Mouse (Mus musculus) macrophage (primary cell): Measurements from ENCODE around the gene Mfsd4a. TPM values are rescaled to one million over a fixed set of nuclear protein-coding genes. Genes with fewer than 3 reads are reported as not detected.

Experiments used
- H3K27ac ChIP-seq: fragments of 350-480 bp; formaldehyde crosslinking; 2 replicates; pipeline ENCODE4 v1.9.0; 2021
- H3K36me3 ChIP-seq: fragments of 350-480 bp; formaldehyde crosslinking; 2 replicates; pipeline ENCODE4 v1.9.0; 2021; ENCODE audit errors: inconsistent target
- H3K4me3 ChIP-seq: fragments of 350-480 bp; formaldehyde crosslinking; 2 replicates; pipeline ENCODE4 v1.9.0; 2021; ENCODE audit errors: inconsistent target
- H3K79me2 ChIP-seq: fragments of 350-480 bp; formaldehyde crosslinking; 2 replicates; pipeline ENCODE4 v1.9.0; 2021; ENCODE audit errors: inconsistent target
- WGBS: methylation state at CpG from one replicate; pipeline ENCODE4 v1.1.7; 2026; ENCODE audit warnings: inconsistent platforms; ENCODE audit not compliant: missing documents; 5-methylcytosine and 5-hydroxymethylcytosine counted together
- polyA plus RNA-seq: library from polyadenylated mRNA; stranded (reverse); fragments of 250-400 nt; gene quantifications from 3 replicates; pipeline ENCODE4 v1.2.4, GENCODE M21; 2018; ENCODE audit warnings: inconsistent platforms

Mfsd4a gene
- polyA plus RNA-seq, 1 experiment from 2014 or later, result 0.13 TPM

- no peak overlapping the region for H3K4me3 ChIP-seq
- WGBS, result 100% methylated on average over 1 of the region's 1 CpGs
- H3K79me2 ChIP-seq, result peaks cover 55% of the 10 kb centered on the region
- H3K27ac ChIP-seq, result no peak overlapping the region
- peaks cover 48% of the 10 kb centered on the region for H3K36me3 ChIP-seq
Measured at GRCm38 (mm10) chr1:132014800-132015199, 53.1 kb downstream of the Mfsd4a start.

- no peak overlapping the region for H3K27ac ChIP-seq
- H3K79me2 ChIP-seq, result peaks cover 73% of the 10 kb centered on the region
- H3K4me3 ChIP-seq, result no peak overlapping the region
- WGBS, result 94% methylated on average over 8 of the region's 8 CpGs
- peaks cover 29% of the 10 kb centered on the region for H3K36me3 ChIP-seq
Measured at GRCm38 (mm10) chr1:132012861-132013260, 55.0 kb downstream of the Mfsd4a start.

GRCm38 (mm10) chr1:132011785-132012184 is 56.1 kb downstream of the Mfsd4a start:
- Histone ChIP-seq H3K36me3 (peaks cover 18% of the 10 kb centered on the region; the same call in 1 of the 2 replicates), H3K4me3 (no peak overlapping the region), H3K79me2 (peaks cover 73% of the 10 kb centered on the region), H3K27ac (no peak overlapping the region)
- WGBS, result 3% methylated on average over 2 of the region's 2 CpGs

- Histone ChIP-seq H3K27ac (peak overlapping the region; percentile 55), H3K79me2 (peaks cover 70% of the 10 kb centered on the region), H3K36me3 (peaks cover 12% of the 10 kb centered on the region; the same call in 1 of the 2 replicates), H3K4me3 (peak overlapping the region; percentile 19; the same call in 1 of the 2 replicates)
- 13% methylated on average over 17 of the region's 17 CpGs for WGBS
Measured at GRCm38 (mm10) chr1:132010632-132011501, 57.0 kb downstream of the Mfsd4a start.

- 7% methylated on average over 8 of the region's 8 CpGs for WGBS
- H3K79me2 ChIP-seq, result peaks cover 52% of the 10 kb centered on the region
- no peaks in the 10 kb centered on the region for H3K36me3 ChIP-seq
- H3K4me3 ChIP-seq, result peak overlapping the region; percentile 80
- peak overlapping the region; percentile 82 for H3K27ac ChIP-seq
Measured at GRCm38 (mm10) chr1:132008881-132009644, 58.8 kb downstream of the Mfsd4a start.

GRCm38 (mm10) chr1:132007828-132008827 is 59.7 kb downstream of the Mfsd4a start:
- 2% methylated on average over 54 of the region's 72 CpGs for WGBS
- Histone ChIP-seq H3K36me3 (no peaks in the 10 kb centered on the region), H3K4me3 (peak overlapping the region; percentile 80), H3K27ac (peak overlapping the region; percentile 82), H3K79me2 (peaks cover 43% of the 10 kb centered on the region)

- peak within 1 kb of the TSS; percentile 82 for H3K27ac ChIP-seq
- no peaks in the 10 kb centered on the region for H3K36me3 ChIP-seq
- WGBS, result under 1% methylated on average over 59 of the region's 61 CpGs
- peaks cover 35% of the 10 kb centered on the region for H3K79me2 ChIP-seq
- peak within 1 kb of the TSS; percentile 80 for H3K4me3 ChIP-seq
Measured at GRCm38 (mm10) chr1:132007282-132007815, 60.5 kb downstream of the Mfsd4a start, which contains the start of gene Elk4. TSS of gene Elk4 (plus strand) at chr1:132007607.

GRCm38 (mm10) chr1:132006721-132007120 is 61.1 kb downstream of the Mfsd4a start:
- peak overlapping the region; percentile 72 for H3K27ac ChIP-seq
- peaks cover 29% of the 10 kb centered on the region for H3K79me2 ChIP-seq
- WGBS, result 39% methylated on average over 5 of the region's 5 CpGs
- peak overlapping the region; percentile 61 for H3K4me3 ChIP-seq
- no peaks in the 10 kb centered on the region for H3K36me3 ChIP-seq

- WGBS, result 92% methylated on average over 3 of the region's 3 CpGs
- H3K4me3 ChIP-seq, result no peak overlapping the region
- H3K79me2 ChIP-seq, result peaks cover 22% of the 10 kb centered on the region
- H3K27ac ChIP-seq, result no peak overlapping the region
- H3K36me3 ChIP-seq, result no peaks in the 10 kb centered on the region
Measured at GRCm38 (mm10) chr1:132006046-132006445, 61.8 kb downstream of the Mfsd4a start.

GRCm38 (mm10) chr1:132005466-132005865 is 62.4 kb downstream of the Mfsd4a start:
- Histone ChIP-seq H3K4me3 (no peak overlapping the region), H3K36me3 (no peaks in the 10 kb centered on the region), H3K79me2 (peaks cover 21% of the 10 kb centered on the region), H3K27ac (no peak overlapping the region)
- WGBS, result 94% methylated on average over 1 of the region's 1 CpGs

- Histone ChIP-seq H3K27ac (no peak overlapping the region), H3K79me2 (peaks cover 17% of the 10 kb centered on the region), H3K36me3 (no peaks in the 10 kb centered on the region), H3K4me3 (no peak overlapping the region)
- WGBS, result 77% methylated on average over 6 of the region's 6 CpGs
Measured at GRCm38 (mm10) chr1:132004574-132005180, 63.2 kb downstream of the Mfsd4a start.

- Histone ChIP-seq H3K27ac (no peak overlapping the region), H3K79me2 (peaks cover 8% of the 10 kb centered on the region), H3K36me3 (no peaks in the 10 kb centered on the region), H3K4me3 (no peak overlapping the region)
- WGBS, result 18% methylated on average over 1 of the region's 1 CpGs
Measured at GRCm38 (mm10) chr1:132003817-132004216, 64.0 kb downstream of the Mfsd4a start.

- H3K4me3 ChIP-seq, result no peak overlapping the region
- no peaks in the 10 kb centered on the region for H3K36me3 ChIP-seq
- H3K79me2 ChIP-seq, result peaks cover under 1% of the 10 kb centered on the region; the same call in 1 of the 2 replicates
- WGBS, result 71% methylated on average over 1 of the region's 2 CpGs
- H3K27ac ChIP-seq, result no peak overlapping the region
Measured at GRCm38 (mm10) chr1:132003111-132003510, 64.8 kb downstream of the Mfsd4a start.
